ENCODE assay signal across 7 mouse cellular contexts in genomic region chr9:97172075-97172474, GRCm38 (mm10).
DNase-seq lines count a peak whose midpoint lies in the region; ATAC-seq lines count a peak whose summit lies in the region.

No protein-coding gene starts in this region.

- H3K4me3 ChIP-seq in kidney, embryonic 16.5 days (ENCODE audit: low read length): no peak overlapping the region
- no peak overlapping the region for H3K4me3 ChIP-seq in embryonic facial prominence, embryonic 10.5 days

- ATAC-seq in kidney, embryonic 16.5 days (ENCODE audit: low FRiP score, low TSS enrichment): no peak
- ATAC-seq in CD4-positive, CD25-positive, alpha-beta regulatory T cell, adult 4 months: peak; percentile 43

- H3K9ac ChIP-seq in kidney, embryonic 16.5 days (replicated peaks; ENCODE audit: low read length): no peak overlapping the region

- DNase-seq in kidney, adult 18-20 months: peak; percentile 35
- peak; percentile 52 for DNase-seq in NIH3T3 (ENCODE audit: low read depth)
- DNase-seq in embryonic facial prominence, embryonic 10.5 days (ENCODE audit: low spot score): peak; percentile 34
- peak; percentile 42 to 47 for DNase-seq in left cerebral cortex, postnatal 25 days (ENCODE audit: low spot score in 2 of 2)
- DNase-seq in right cerebral cortex, postnatal 4 days: peak; percentile 39

- no peaks in the 10 kb centered on the region for H3K4me1 ChIP-seq in kidney, embryonic 16.5 days (ENCODE audit: insufficient read depth, low read length)
- no peaks in the 10 kb centered on the region for H3K4me1 ChIP-seq in embryonic facial prominence, embryonic 10.5 days

- H3K27me3 ChIP-seq in kidney, embryonic 16.5 days (ENCODE audit: insufficient read depth, low read length): no peaks in the 10 kb centered on the region
- H3K27me3 ChIP-seq in embryonic facial prominence, embryonic 10.5 days (replicated peaks; ENCODE audit: low read depth, poor library complexity, severe bottlenecking): no peaks in the 10 kb centered on the region

- H3K4me2 ChIP-seq in kidney, embryonic 16.5 days (replicated peaks; ENCODE audit: low read depth, low read length): no peak overlapping the region

- H3K9me3 ChIP-seq in kidney, embryonic 16.5 days (ENCODE audit: low read length): no peaks in the 10 kb centered on the region
- no peaks in the 10 kb centered on the region for H3K9me3 ChIP-seq in embryonic facial prominence, embryonic 10.5 days

- intact Hi-C loops in left cerebral cortex, postnatal 25 days (cut with DNase I): no loop called here

- 9% methylated on average over 3 of the region's 3 CpGs for WGBS in kidney, embryonic 16.5 days
- 6% methylated on average over 3 of the region's 3 CpGs for WGBS in embryonic facial prominence, embryonic 10.5 days

- H3K36me3 ChIP-seq in kidney, embryonic 16.5 days (ENCODE audit: insufficient read depth, low read length): no peaks in the 10 kb centered on the region
- H3K36me3 ChIP-seq in embryonic facial prominence, embryonic 10.5 days (replicated peaks): no peaks in the 10 kb centered on the region

- H3K27ac ChIP-seq in kidney, embryonic 16.5 days (ENCODE audit: low read length): no peak overlapping the region
- H3K27ac ChIP-seq in embryonic facial prominence, embryonic 10.5 days (replicated peaks): no peak overlapping the region
